Mouse (Mus musculus): ENCODE results near the gene Rab1a. TPM values are rescaled to one million over a fixed set of nuclear protein-coding genes. Genes with fewer than 3 reads are reported as not detected.
A peak's percentile ranks its signal among the peaks of the same experiment; 100 is the strongest.

Gene Rab1a
- polyA plus RNA-seq, 1 experiment from 2014 or later = 229 TPM

DNA sequence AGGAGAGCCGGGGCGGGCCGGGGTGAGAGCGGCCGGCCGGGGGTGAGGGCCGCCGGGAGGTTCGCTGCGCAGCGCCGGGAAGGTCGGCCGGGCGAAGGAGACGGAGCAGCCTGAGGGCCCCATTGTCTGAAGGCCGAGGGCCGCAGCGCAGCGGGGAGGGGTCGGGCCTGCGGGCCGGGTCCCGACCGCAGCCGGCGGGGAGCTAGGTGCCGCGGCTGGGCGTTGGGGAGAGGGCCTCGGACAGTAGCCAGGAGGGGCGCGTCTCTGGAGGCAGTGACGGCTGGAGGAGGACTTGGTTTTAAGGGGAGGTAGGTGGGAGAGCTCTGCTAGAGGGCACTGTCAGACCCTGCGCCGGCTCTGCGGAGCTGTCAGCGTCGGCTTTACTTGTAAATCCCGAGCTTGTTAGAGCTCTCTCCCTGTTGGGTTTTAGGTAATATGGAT lies 449 bp downstream of the Rab1a start:
- Histone ChIP-seq H3K27ac (peak overlapping the region; percentile 97), H3K9ac (replicated peaks) (peak overlapping the region; percentile 96), H3K4me2 (peak overlapping the region; percentile 75), H3K9me3 (no peaks in the 10 kb centered on the region), H3K36me3 (no peaks in the 10 kb centered on the region), H3K4me1 (replicated peaks) (peaks cover 27% of the 10 kb centered on the region), H3K27me3 (no peaks in the 10 kb centered on the region), H3K4me3 (replicated peaks) (peak overlapping the region; percentile 99)
- ATAC-seq (ENCODE audit: insufficient number of reproducible peaks, insufficient read depth, low FRiP score, low TSS enrichment, low read depth) = peak; percentile 32
- under 1% methylated on average over 39 of the region's 40 CpGs for WGBS

DNA sequence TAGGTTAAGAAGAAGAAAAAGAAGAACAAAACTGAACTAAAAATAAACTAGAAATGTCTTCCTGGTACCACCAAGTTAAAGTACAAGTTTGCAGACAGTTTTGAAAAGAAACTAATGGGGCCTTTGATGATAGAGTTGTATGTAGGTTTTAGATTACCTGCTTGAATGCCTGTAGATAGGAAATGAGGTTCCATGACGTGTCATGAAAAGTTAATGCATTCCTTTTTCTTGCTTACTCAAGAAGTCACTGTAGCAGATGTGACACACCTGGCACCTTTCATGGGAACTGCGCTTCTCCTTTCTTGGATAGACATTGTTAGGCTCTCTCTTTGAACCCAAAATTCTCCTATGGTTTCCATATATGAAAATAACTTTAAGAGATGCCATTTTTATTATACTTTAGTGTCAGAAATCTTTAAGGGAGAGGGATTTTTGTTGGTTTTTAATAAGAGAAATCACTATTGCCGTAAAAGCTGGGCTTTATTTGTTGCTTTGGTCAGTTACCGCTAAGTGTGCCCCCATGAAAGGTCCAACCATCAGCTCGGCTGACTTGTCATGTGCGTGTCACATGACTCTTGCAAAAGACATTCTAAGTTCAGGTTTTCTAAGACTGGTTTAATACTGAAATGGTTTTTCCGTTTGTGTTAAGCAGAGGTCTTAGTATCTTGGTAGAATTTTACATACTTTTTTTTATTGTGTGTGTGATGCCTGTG lies 1.2 kb downstream of the Rab1a start:
- H3K27me3 ChIP-seq = no peaks in the 10 kb centered on the region
- H3K9ac ChIP-seq (replicated peaks) = peak overlapping the region; percentile 96
- H3K9me3 ChIP-seq = no peaks in the 10 kb centered on the region
- peak overlapping the region; percentile 97 for H3K27ac ChIP-seq
- peak overlapping the region; percentile 75 for H3K4me2 ChIP-seq
- no peaks in the 10 kb centered on the region for H3K36me3 ChIP-seq
- 66% methylated on average over 7 of the region's 7 CpGs for WGBS
- ATAC-seq (ENCODE audit: insufficient number of reproducible peaks, insufficient read depth, low FRiP score, low TSS enrichment, low read depth) = no peak
- peak overlapping the region; percentile 99 for H3K4me3 ChIP-seq (replicated peaks)
- peaks cover 29% of the 10 kb centered on the region for H3K4me1 ChIP-seq (replicated peaks)

DNA sequence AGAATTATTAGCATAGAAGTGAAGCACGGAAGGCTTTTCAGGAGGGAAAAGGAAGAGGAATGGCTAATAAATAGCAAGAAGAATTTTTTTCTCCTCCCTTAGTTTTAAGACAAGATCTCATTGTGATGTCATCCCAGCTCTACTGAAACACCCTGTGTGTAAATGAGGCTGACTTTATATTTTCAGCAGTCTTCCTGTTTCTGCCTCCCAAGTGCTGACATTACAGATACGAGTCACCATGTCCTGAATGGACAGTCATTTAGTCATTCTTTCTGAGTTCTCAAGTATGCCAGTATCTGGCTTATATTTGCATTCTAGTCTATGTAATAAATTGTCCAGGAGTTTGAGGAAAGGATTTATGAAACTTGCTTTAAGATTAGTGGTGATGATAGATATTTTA lies 3.1 kb downstream of the Rab1a start:
- no peak overlapping the region for H3K4me2 ChIP-seq
- H3K9me3 ChIP-seq = no peaks in the 10 kb centered on the region
- H3K4me3 ChIP-seq (replicated peaks) = no peak overlapping the region
- no peak overlapping the region for H3K9ac ChIP-seq (replicated peaks)
- no peak for ATAC-seq (ENCODE audit: insufficient number of reproducible peaks, insufficient read depth, low FRiP score, low TSS enrichment, low read depth)
- no peak overlapping the region for H3K27ac ChIP-seq
- no peaks in the 10 kb centered on the region for H3K27me3 ChIP-seq
- H3K4me1 ChIP-seq (replicated peaks) = peaks cover 29% of the 10 kb centered on the region
- H3K36me3 ChIP-seq = no peaks in the 10 kb centered on the region
- WGBS = 82% methylated on average over 2 of the region's 2 CpGs

DNA sequence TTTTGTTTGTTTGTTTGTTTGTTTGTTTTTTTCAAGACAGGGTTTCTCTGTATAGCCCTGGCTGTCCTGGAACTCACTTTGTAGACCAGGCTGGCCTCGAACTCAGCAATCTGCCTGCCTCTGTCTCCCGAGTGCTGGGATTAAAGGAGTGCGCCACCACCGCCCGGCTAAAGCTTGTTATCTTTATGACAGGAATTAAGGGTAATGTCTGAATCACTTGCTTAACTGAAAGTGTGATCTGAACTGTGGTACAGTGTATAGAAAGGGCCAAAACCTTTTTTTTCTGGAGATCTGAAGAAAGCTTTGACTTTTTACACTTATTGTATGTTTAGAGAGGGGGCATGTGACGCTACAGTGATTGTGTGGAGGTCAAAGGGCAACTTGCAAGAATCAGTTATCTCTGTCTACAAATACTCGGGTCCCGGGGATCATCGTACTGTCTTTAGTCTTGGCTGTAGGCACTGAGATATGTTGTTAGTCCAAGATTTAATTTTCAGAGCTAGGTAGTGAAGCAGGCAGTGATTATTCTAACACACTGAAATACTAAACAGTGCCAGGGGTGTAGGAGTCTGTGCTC lies 3.7 kb downstream of the Rab1a start:
- Histone ChIP-seq H3K4me1 (replicated peaks) (peaks cover 29% of the 10 kb centered on the region), H3K4me2 (no peak overlapping the region), H3K9me3 (no peaks in the 10 kb centered on the region), H3K36me3 (no peaks in the 10 kb centered on the region), H3K4me3 (replicated peaks) (no peak overlapping the region), H3K27ac (no peak overlapping the region), H3K9ac (replicated peaks) (no peak overlapping the region), H3K27me3 (no peaks in the 10 kb centered on the region)
- ATAC-seq (ENCODE audit: insufficient number of reproducible peaks, insufficient read depth, low FRiP score, low TSS enrichment, low read depth) = no peak
- 82% methylated on average over 9 of the region's 9 CpGs for WGBS

DNA sequence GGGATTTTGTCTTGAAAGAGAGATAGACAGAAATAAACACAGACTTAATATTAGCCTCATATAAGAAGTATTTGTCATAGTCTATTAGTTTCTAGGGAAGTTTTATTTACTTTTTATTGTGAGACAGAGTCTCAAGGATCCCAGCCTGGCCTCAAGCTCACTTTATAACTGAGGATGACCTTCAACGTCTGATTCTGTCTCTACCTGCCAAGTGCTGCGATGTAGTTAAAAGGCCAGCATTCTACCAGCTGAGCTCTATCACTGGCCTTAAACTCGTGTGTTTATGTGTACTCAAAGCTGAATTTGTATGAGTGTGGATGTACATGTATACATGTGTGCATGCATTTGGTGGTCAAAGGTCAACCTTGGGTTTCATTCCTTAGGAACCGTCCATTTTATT lies 4.3 kb downstream of the Rab1a start:
- Histone ChIP-seq H3K9me3 (no peaks in the 10 kb centered on the region), H3K9ac (replicated peaks) (no peak overlapping the region), H3K36me3 (no peaks in the 10 kb centered on the region), H3K4me2 (no peak overlapping the region), H3K4me1 (replicated peaks) (peaks cover 29% of the 10 kb centered on the region), H3K4me3 (replicated peaks) (no peak overlapping the region), H3K27me3 (no peaks in the 10 kb centered on the region), H3K27ac (no peak overlapping the region)
- ATAC-seq (ENCODE audit: insufficient number of reproducible peaks, insufficient read depth, low FRiP score, low TSS enrichment, low read depth) = no peak
- WGBS = 84% methylated on average over 4 of the region's 4 CpGs

DNA sequence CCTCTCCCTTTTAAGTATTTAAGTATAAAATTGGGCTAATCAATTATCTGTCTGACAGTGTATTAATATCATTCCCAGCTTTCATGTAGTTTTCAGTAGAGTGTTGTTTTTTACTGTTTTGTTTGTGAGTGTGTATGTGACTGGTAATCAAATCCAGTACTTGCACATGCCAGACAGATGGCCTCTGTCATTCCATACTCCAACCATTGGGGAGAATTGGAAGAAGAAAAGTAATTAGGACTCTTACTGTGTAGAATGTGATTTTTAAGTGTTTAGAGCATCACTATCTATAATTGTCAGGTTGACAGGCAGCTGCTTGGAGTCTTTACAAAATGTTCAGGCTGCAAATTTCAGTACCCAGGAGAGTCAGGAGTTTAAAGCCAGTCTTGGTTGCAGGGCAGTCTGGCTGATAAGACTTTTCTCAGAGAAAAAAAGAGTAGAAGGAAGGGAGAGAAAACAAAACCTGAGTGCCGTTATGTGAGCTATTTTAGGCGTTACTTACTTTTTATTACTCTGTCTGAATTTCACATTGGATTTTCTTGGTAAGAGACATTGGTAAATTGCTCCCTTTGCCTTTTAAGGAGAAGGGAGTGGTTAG lies 5.5 kb downstream of the Rab1a start:
- Histone ChIP-seq H3K27me3 (no peaks in the 10 kb centered on the region), H3K27ac (no peak overlapping the region), H3K4me3 (replicated peaks) (no peak overlapping the region), H3K9me3 (no peaks in the 10 kb centered on the region), H3K4me1 (replicated peaks) (peaks cover 33% of the 10 kb centered on the region), H3K9ac (replicated peaks) (no peak overlapping the region), H3K4me2 (no peak overlapping the region), H3K36me3 (no peaks in the 10 kb centered on the region)
- WGBS = 54% methylated on average over 2 of the region's 2 CpGs
- no peak for ATAC-seq (ENCODE audit: insufficient number of reproducible peaks, insufficient read depth, low FRiP score, low TSS enrichment, low read depth)

DNA sequence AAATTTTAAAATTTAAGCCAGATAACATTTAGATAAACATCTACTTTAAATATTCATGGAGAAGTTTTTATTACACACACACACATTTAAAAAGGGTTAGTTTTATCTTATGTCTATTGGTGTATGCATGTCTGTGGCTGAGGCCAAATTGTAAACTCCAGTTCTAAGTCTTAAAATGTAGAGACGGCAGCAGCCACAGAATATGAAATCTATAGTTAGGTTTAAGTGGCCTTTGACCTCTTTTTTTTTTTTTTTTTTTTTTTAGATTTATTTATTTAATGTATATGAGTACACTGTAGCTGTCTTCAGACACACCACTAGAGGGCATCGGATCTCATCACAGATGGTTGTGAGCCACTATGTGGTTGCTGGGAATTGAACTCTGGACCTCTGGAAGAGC lies 6.4 kb downstream of the Rab1a start:
- H3K27ac ChIP-seq = no peak overlapping the region
- peaks cover 30% of the 10 kb centered on the region for H3K4me1 ChIP-seq (replicated peaks)
- H3K9me3 ChIP-seq = no peaks in the 10 kb centered on the region
- H3K9ac ChIP-seq (replicated peaks) = no peak overlapping the region
- no peaks in the 10 kb centered on the region for H3K36me3 ChIP-seq
- no peaks in the 10 kb centered on the region for H3K27me3 ChIP-seq
- H3K4me2 ChIP-seq = no peak overlapping the region
- H3K4me3 ChIP-seq (replicated peaks) = no peak overlapping the region
- WGBS = 88% methylated on average over 2 of the region's 2 CpGs
- no peak for ATAC-seq (ENCODE audit: insufficient number of reproducible peaks, insufficient read depth, low FRiP score, low TSS enrichment, low read depth)

DNA sequence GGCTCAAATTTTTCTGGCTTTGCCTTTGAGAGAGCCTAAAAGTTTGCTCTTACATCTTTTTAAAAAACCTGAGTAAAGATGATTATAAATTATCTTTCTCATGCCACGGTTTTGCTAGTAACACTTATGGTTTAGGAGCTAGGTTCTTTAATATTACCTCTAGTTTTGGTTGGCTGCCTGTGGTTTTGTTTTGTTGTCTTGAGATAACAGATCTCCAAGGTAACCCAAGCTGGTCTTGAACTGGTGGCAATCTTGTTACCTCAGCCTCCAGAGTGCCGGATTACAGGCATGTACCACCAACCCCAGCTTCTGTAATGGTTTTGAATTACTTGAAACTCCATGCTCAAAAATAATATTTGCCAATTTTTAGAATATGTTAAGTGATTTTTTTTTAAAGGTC lies 10.6 kb downstream of the Rab1a start:
- H3K36me3 ChIP-seq = peaks cover 17% of the 10 kb centered on the region
- no peak overlapping the region for H3K4me3 ChIP-seq (replicated peaks)
- no peak overlapping the region for H3K27ac ChIP-seq
- no peaks in the 10 kb centered on the region for H3K9me3 ChIP-seq
- peaks cover 4% of the 10 kb centered on the region; the same call in 1 of the 2 replicates for H3K4me1 ChIP-seq (replicated peaks)
- no peaks in the 10 kb centered on the region for H3K27me3 ChIP-seq
- 84% methylated on average over 2 of the region's 2 CpGs for WGBS
- no peak overlapping the region for H3K9ac ChIP-seq (replicated peaks)
- H3K4me2 ChIP-seq = no peak overlapping the region
- ATAC-seq (ENCODE audit: insufficient number of reproducible peaks, insufficient read depth, low FRiP score, low TSS enrichment, low read depth) = no peak

DNA sequence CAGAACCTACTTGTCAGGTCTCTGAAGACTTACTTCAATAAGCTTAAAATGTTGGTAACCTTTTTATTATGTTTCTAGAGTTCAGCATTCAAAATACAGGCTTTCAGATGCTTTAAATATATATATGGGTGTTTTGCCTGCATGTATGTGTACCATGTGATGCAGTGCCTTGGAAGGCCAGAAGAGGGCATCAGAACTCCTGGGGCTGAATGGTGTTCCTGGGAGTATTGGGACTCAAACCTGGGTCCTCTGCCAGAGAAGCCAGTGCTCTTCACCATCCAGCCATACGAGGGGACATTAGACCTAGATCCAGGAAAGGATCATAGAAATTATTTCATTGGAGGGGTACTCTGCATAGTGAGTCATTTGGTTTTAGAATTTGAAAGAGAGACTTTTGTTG lies 13.5 kb downstream of the Rab1a start:
- no peak for ATAC-seq (ENCODE audit: insufficient number of reproducible peaks, insufficient read depth, low FRiP score, low TSS enrichment, low read depth)
- no peaks in the 10 kb centered on the region for H3K27me3 ChIP-seq
- no peak overlapping the region for H3K4me2 ChIP-seq
- H3K4me1 ChIP-seq (replicated peaks) = peaks cover 4% of the 10 kb centered on the region; the same call in 1 of the 2 replicates
- H3K4me3 ChIP-seq (replicated peaks) = no peak overlapping the region
- no peaks in the 10 kb centered on the region for H3K9me3 ChIP-seq
- H3K36me3 ChIP-seq = peaks cover 46% of the 10 kb centered on the region
- WGBS = 97% methylated on average over 1 of the region's 1 CpGs
- no peak overlapping the region for H3K9ac ChIP-seq (replicated peaks)
- H3K27ac ChIP-seq = no peak overlapping the region

DNA sequence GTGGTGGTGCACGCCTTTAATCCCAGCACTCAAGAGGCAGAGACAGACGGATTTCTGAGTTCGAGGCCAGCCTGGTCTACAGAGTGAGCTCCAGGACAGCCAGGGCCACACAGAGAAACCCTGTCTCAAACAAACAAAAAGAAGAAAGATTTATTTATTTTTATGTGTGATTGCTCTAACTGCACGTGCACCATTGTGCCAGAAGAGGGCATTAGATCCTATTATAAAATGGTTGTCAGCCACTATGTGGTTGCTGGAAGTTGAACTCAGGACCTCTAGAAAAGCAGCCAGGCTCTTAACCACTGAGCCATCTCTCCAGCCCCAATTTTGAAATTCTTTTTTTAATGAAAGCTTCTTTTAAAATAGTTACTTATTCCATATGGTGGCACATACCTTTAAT lies 15.2 kb downstream of the Rab1a start:
- H3K36me3 ChIP-seq = peaks cover 58% of the 10 kb centered on the region
- H3K9ac ChIP-seq (replicated peaks) = no peak overlapping the region
- H3K4me2 ChIP-seq = no peak overlapping the region
- no peaks in the 10 kb centered on the region for H3K27me3 ChIP-seq
- H3K4me3 ChIP-seq (replicated peaks) = no peak overlapping the region
- ATAC-seq (ENCODE audit: insufficient number of reproducible peaks, insufficient read depth, low FRiP score, low TSS enrichment, low read depth) = no peak
- WGBS = 80% methylated on average over 4 of the region's 4 CpGs
- H3K27ac ChIP-seq = no peak overlapping the region
- H3K4me1 ChIP-seq (replicated peaks) = 0 out of 2 replicates have a peak, but pooled peaks cover under 1% of the 10 kb centered on the region
- H3K9me3 ChIP-seq = no peaks in the 10 kb centered on the region

DNA sequence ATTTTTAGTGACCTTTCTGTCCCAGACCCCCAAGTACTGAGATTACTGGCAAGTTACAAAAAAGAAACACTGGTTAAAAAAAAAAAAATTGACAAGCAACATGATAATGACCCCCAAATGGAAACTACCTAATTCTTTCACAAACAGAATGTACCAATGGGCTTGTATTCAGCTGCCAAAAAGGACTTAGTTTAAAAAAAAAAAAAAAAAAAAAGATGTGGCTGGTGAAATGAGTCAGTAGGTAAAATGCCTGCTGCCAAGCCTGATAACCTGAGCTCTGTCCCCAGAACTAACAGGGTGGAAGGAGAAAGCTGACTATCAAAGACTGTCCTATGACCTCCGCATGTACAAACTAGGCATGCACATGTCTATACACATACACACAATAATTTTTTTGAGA lies 16.0 kb downstream of the Rab1a start:
- H3K4me2 ChIP-seq = no peak overlapping the region
- H3K9ac ChIP-seq (replicated peaks) = no peak overlapping the region
- WGBS = 100% methylated on average over 1 of the region's 1 CpGs
- ATAC-seq (ENCODE audit: insufficient number of reproducible peaks, insufficient read depth, low FRiP score, low TSS enrichment, low read depth) = no peak
- peaks cover 63% of the 10 kb centered on the region for H3K36me3 ChIP-seq
- no peaks in the 10 kb centered on the region for H3K9me3 ChIP-seq
- no peaks in the 10 kb centered on the region for H3K4me1 ChIP-seq (replicated peaks)
- H3K27ac ChIP-seq = no peak overlapping the region
- H3K27me3 ChIP-seq = no peaks in the 10 kb centered on the region
- H3K4me3 ChIP-seq (replicated peaks) = no peak overlapping the region

Measured in limb, embryonic 12.5 days (tissue).